Mouse (Mus musculus) kidney, adult 2 months (tissue): ENCODE measurements around the gene Mical3.

Experiments
- CTCF ChIP-seq: fragments of 200-500 bp; conservative IDR thresholded peaks from 2 replicates; pipeline ENCODE4 v1.5.1; 2011; ENCODE audit warnings: low read depth, mild to moderate bottlenecking, control low read depth, low read length, moderate library complexity, mixed read lengths; ENCODE audit not compliant: insufficient read depth, insufficient read length
- POLR2A ChIP-seq: fragments of 200-500 bp; IDR thresholded peaks from one replicate; pipeline ENCODE4 v1.6.1; 2011; ENCODE audit warnings: low read depth, low read length, control low read depth

- TF ChIP-seq CTCF (no peak), POLR2A (no peak)
These were observed 176.6 kb downstream of the Mical3 start for GRCm38 (mm10) chr6:120954241-120954640.
